Mouse (Mus musculus): ENCODE measurements at regions not wholly inside any gene's neighbourhood (a gene's known extent, or its start where the extent isn't known, plus 50 kb on each side); places are given as distances from the start of the nearest gene placed in this dataset. TPM values are rescaled to one million over a fixed set of nuclear protein-coding genes. Genes with fewer than 3 reads are reported as not detected.

Small RNA genes in the stretch of these regions (microRNA-seq; reads per million reads assigned to microRNA genes)
- not detected for gene Mir6379
